Mouse (Mus musculus) frontal cortex, adult 2 months (tissue): ENCODE measurements around the gene Lrtm2. TPM values are rescaled to one million over a fixed set of nuclear protein-coding genes. Genes with fewer than 3 reads are reported as not detected.

ENCODE experiments used
- DNase-seq, 2 experiments: peaks; one replicate each; pipeline ENCODE4 v3.0.0; 2022; ENCODE audit warnings: low spot score in 1 of 2; ENCODE audit errors: extremely low spot score in 1 of 2
- polyA plus RNA-seq: library from polyadenylated mRNA; depleted of rRNA; stranded (reverse); fragments of >200 nt; gene quantifications from 2 replicates; pipeline ENCODE4 v1.2.3, GENCODE M21; 2012; rRNA removed

The Lrtm2 gene
- polyA plus RNA-seq, 1 experiment, result 55.9 TPM

DNA sequence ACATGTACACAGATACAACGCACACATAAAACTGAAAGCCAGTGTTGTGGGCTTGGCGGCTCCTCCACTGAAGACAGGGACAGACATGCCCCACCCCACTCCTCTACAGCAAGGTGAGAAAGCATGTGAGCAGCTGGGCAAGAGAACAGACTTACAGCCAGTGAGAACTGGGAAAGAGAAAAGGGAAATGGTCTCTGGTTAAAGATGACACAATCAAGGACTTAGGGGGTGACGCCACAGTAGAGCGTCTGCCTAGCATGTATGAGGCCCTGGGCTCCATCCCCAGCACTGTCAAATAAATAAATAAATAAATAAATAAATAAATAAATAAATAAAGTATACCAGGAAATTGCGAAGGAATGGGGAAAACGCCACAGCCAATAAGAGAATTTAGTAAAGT is 27.2 kb downstream of the Lrtm2 start:
- DNase-seq, result no peak

DNA sequence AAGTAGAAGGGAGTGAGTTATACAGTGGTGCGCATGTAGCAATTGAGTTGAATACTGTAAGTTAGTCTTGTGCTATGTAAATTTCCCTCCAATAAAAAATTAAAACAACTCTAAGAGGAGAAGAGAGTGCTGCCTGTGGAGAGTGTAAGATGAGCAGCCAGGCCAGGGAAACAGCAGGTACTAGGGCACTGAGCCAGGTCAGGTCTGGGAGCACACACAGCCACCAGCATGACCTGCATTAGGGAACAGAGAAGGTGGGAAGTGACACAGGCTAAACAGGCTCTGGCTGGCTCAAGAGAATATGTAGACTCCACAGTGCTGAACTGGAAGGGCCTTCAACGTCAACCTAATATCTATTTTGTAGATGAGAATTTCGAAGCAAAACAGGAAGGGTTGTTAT is 29.3 kb downstream of the Lrtm2 start:
- DNase-seq, result no peak

DNA sequence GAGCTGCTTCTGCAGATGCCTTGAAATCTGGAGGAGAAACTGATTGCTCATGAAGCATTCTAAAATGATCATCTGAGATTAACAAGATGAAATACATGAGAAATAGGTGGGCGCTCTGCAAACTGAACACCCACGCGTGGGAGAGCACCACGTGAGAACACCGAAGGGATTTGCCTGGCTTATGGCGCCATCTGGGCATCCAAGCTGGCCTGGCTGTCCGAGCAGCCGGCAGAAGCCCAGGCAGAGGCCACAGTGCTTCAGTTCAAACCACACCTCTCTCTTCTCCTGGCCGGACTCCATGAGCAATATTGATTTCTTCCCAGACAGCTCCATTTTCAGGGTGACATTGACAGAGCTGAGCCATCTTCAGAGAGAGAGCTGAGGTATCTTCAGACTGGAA is 49.8 kb downstream of the Lrtm2 start:
- peak; percentile 49 to 73 for DNase-seq

DNA sequence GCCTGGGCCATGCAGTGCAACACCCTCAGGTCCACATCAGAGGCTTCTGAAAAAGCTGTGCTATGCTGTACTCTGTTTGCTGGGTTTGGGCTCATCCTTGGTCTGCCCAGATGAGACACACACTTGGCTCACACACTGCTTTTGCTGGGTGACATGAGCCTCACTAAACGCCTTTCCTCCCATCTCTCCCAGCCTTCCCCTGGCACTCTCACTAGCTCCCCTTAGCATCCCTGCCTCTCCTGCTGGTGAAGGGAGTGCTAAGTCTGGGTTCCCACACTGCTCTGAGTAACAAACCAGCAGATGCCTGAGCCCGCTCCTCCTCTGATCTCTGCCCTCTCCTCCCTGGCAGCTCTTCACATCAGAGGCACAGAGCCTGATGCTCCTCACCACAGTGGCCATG is 53.9 kb downstream of the Lrtm2 start:
- peak in 1 of 2 experiments; percentile 20 for DNase-seq

Other genes starting within 250 kb of the Lrtm2 start
- 29.9 and 31.7 TPM in 2 replicates for gene Dcp1b, start 155.5 kb downstream of the Lrtm2 start, polyA plus RNA-seq
- 29.3 and 29.7 TPM in 2 replicates for gene Cacna1c, start 134.3 kb downstream of the Lrtm2 start, polyA plus RNA-seq
- gene Cacna2d4, start 94.2 kb downstream of the Lrtm2 start, polyA plus RNA-seq, result 3.3 and 4.1 TPM in 2 replicates
- 32.5 and 36.8 TPM in 2 replicates for gene Adipor2, start 86.9 kb upstream of the Lrtm2 start, polyA plus RNA-seq
- 30.9 and 33.7 TPM in 2 replicates for gene Fbxl14, start 148.9 kb upstream of the Lrtm2 start, polyA plus RNA-seq
- 2.1 and 2.8 TPM in 2 replicates for gene Wnt5b, start 213.6 kb upstream of the Lrtm2 start, polyA plus RNA-seq